Mouse (Mus musculus) left cerebral cortex, postnatal 10 days (tissue): ENCODE data around the gene Fam120b. TPM values are rescaled to one million over a fixed set of nuclear protein-coding genes. Genes with fewer than 3 reads are reported as not detected.

ENCODE experiments used
- DNase-seq, 2 experiments: peaks; one replicate each; pipeline ENCODE4 v3.0.0; 2021 to 2022; ENCODE audit warnings: low spot score in 2 of 2, mixed read lengths in 1 of 2; ENCODE audit errors: extremely low spot score in 1 of 2
- intact Hi-C: fragments of 180-260 bp; cut with DNase I; formaldehyde crosslinking; loops from one replicate; pipeline ENCODE4 v1.15.1; 2025
- total RNA-seq, 2 experiments: library from RNA; stranded (reverse); gene quantifications; 2 replicates each; pipeline ENCODE4 v1.2.3; 2021

The Fam120b gene
- total RNA-seq, 2 experiments from 2014 or later = 33.5 to 35.8 TPM

DNA sequence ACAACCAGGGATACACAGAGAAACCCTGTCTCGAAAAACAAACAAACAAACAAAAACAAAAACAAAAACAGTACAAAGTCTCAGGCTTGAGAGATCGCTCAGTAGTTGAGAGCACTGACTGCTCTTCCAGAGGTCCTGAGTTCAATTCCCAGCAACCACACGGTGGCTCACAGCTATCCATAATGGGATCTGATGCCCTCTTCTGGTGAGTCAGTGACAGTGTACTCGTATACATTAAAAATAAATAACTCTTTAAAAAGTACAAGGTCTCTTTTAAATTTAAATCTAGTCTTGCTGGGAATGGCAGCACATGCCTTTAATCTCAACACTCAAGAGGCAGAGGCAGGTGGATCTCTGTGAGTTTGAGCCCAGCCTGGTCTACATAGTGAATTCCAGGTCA lies 76.7 kb downstream of the Fam120b start:
- DNase-seq = no peak
- intact Hi-C loops = no loop called here

Other genes starting within 250 kb of the Fam120b start
- 10 to 100 TPM; 10.6 to 12.0 TPM for gene Dll1, start 19.3 kb upstream of the Fam120b start, total RNA-seq
- gene Psmb1, start 103.5 kb downstream of the Fam120b start, total RNA-seq = 100 to 1,000 TPM; 133 to 148 TPM
- 10 to 100 TPM; 25.6 to 30.0 TPM for gene Tbp, start 103.7 kb downstream of the Fam120b start, total RNA-seq
- 10 to 100 TPM; 15.0 to 17.5 TPM for gene Pdcd2, start 131.1 kb downstream of the Fam120b start, total RNA-seq
- 1 to 10 TPM; 1.2 to 2.2 TPM for gene Prdm9, start 168.2 kb downstream of the Fam120b start, total RNA-seq